Mouse (Mus musculus) spleen, adult 12 weeks (tissue): Measurements from ENCODE around the gene Sdc3.

Experiments used
- DNase-seq: peaks from one replicate; pipeline ENCODE4 v3.0.0; 2022; ENCODE audit warnings: low spot score

Gene Sdc3

DNA sequence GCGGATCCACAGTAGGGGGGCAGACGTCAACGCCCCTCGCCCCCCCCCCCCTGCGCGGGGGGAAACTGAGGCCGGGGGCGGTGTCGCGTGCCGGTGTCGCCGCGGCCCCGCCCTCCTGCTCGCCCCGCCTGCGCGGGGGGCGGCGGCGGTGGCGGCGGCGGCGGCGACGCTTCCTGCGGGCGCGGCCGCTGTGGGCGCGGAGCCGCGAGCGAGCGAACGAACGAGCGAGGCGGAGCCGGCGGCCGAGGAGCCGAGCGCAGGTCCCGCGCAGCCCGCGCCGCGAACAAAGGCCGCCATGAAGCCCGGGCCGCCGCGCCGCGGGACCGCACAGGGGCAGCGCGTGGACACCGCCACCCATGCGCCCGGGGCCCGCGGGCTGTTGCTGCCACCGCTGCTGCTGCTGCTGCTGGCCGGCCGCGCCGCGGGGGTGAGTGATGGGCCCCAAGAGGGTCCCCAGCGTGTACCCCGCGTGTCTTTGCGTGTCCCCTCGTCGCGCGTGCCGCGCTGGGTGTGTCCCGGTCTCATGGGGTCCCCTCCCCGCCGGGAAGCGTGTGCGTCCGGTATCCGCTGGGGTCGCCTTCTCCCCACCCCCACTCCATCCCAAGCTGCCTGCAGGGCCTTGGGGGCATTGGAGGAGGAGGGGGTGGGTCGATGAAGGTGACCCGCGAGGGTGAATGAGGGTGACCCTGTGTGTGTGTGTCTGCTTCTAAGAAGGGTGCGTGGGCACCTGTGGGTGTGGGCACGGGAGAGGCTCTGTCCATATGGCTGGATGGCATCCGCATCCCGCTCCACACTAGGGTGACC is at the start of gene Sdc3:
TSS of gene Sdc3 (plus strand) at position 162 of the 804 bp plus-strand sequence.
- no peak for DNase-seq

DNA sequence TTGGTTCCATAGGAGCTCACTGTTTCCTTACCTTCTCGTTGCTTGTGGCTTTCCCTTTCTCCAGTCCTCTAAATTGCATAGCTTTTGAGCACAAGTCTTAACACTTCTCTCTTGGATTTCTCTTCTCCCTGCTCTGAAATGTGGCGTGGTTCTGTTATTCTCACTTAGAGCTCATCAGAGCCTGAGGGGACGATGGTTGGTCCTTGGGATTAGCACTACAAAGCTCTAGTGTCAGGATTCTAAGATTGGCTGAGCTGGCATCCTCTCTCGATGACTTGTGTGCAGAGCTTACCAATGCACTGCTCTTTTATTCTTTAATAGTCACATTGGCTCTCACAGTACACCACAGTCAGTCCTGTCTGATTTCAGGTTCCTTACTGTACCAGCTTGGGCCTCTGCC is 48.3 kb upstream of the Sdc3 start:
- no peak for DNase-seq

DNA sequence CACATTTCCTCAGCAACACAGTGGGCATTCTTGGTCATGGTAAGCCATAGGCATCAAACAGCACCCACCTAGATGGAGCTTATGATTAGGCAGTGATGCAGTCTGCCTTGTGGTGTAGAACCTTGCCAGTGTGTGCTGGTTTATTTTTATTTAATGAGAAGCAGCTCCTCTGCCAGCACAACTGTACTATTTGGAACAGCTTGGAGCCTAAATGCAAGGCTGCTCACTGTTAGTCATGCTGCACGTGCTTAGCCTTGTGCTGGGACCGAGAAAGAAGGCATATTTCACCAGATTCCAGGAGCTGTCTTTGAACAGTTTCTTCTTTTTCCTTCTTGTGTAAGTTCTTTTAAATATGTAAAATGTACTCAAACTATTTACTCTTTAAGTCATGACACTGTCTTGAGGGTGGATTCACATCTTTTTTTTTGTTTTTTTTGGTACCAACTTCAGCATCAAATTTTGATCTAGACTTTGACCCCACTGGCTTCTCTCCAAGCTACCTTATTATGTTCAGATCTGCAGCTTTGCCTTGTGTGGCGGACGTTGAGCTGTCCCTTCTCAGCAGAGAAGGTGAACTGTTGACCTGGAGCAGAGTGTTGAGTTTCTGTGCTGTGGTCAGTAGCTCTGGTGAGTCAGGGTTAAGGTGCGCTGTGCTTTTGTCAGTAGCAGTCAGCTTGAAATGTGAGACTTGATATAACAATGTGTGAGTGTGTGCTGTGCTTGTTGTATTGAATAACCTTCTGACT is 46.6 kb upstream of the Sdc3 start:
- no peak for DNase-seq

DNA sequence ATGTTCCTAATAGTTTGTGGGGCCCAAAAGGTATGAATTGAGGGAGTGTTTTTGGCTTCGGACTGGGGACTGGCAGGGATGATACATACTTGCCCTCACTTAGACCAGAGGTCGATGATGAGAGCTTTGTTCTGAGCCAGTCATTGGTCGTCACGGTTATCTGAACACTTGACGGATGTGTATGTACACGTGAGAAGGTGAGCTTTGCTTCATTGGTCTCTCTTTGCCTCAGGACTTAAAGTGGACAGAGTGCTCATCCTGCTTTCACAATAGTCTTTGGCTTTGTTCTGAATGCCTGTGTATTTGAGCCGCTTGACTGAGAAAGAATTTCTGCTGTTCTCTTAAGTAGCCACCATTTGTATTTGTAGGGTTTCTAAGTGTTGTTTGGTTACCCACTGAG is 42.8 kb upstream of the Sdc3 start:
- no peak for DNase-seq

DNA sequence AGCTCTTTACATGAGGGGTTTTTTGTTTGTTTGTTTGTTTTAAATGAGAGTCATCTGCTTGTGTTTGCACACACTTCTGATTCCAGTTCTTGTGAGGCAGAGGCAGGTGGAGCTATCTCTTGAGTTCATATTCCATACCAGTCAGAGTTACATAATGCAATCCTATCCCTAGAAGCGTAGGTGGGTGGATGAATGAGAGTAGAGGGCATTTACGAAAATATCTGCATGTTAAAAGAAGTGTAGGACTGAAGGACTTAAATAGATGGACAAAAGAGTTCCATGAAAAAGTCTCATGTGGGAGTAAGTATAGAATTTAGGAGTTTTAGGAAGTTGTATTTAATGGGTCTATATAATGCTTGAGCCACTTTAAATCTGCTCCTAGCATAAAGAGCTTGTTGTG is 40.4 kb upstream of the Sdc3 start:
- no peak for DNase-seq

DNA sequence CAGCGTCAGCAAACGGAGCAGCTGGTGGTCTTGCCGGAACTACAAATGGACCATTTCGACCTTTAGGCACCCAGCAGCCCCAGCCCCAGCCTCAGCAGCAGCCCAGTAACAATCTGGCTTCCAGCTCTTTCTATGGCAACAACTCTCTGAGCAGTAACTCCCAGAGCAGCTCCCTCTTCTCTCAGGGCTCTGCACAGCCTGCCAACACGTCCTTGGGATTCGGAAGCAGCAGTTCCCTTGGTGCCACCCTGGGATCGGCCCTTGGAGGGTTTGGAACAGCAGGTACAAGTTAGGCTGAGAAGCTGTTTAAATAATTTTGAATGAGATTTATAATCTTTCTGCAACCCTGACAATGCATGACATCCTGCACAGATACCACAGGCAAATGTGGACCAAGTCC is 39.7 kb upstream of the Sdc3 start:
- DNase-seq: no peak

DNA sequence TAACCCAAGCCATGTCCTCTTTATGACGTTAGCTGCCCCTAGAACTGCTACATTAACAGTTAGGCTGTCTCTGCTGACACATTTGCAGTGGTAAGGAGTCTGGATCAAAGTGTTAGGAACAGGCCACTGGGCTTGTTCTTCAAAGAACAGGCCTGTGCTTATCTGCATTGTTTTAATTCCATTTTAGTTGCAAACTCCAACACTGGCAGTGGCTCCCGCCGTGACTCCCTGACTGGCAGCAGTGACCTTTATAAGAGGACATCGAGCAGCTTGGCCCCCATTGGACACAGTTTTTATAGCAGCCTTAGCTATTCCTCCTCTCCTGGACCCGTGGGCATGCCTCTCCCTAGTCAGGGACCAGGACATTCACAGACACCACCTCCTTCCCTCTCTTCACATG is 38.6 kb upstream of the Sdc3 start:
- DNase-seq: no peak

DNA sequence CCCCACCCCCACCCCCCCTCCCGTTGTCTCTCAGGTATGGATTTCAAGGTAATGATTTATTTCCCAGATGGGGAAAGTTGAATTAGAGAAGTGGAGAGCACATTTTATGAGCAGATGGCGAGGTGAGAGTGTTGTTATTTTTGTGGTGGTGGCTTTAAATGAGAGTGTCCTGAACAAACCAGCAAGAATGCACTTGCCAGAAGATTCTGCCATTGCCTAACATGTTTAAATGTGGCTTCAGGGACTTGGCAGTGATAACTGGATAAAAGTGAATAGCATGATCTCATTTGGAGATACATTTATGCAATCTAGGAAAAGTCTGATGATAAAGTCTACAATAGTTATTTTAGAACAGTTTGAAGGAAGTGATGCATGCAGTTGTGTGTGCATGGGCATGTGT is 37.6 kb upstream of the Sdc3 start:
- DNase-seq: no peak

DNA sequence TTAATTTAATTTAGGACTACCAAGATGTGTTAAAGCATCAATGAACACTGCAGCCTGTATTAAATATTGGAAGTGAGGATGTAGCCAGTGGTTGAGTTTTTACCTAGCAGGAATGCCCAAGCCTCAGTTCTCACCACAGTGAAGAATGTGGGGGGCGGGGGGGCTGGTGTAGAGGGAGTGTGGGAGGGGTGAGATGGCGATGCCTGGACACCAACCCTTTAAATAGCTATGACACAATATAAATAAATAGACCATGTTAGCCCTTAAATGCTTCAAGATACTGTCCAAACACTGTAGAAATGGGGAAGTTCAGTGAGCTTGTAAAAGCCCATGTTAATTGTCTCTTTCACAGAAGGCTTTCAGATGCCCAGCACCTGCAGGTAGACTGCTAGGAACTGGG is 32.5 kb upstream of the Sdc3 start:
- DNase-seq: no peak

DNA sequence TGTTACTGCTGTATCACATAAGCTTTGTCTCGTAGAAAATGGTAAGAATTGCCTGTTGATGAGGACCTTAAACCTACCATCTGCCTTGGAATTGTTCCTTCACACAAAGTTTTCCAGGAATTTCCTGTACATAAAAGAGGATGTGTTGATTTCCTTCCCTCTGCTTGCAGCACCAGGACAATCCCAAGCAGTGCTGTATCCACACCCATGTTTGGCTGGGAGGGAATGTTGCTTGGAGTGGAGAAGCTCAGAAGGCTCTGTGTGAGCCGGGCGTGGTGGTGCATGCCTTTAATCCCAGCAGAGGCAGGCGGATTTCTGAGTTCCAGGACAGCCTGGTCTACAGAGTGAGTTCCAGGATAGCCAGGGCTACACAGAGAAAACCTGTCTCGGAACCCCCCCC is 30.5 kb upstream of the Sdc3 start:
- no peak for DNase-seq

DNA sequence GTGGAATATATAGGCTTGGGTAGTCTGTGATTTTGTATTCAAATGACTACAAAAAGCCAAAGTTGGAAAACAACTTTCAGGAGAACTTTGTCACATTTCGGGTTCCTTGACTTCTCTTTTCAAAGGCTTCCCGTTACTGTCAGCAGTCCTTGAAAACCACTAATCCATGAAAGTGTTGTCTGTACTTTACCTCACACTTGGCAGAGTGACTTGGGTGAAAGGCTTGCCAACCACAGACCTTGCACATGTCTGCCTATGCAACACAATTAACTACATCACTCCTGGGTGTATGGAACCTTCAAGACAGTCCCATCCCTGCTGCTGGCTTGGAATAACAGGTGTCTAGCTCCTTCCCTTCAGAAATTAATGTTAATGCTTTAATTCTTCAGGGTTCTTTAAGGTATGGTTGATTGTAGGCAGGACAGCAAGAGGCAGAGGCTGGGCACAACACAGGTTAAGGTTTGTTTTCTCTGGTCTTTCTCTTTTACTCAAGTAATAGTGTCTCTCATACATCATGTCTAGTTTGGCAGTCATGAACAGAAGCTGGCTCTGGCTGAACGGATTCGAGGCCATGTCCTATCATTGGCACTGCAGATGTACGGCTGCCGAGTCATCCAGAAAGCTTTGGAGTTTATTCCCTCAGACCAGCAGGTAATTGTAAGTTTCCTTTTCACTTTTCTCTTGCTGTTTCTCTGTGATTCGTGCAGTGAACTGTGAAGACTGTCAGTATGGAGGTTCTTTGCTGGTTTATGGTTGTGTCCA is 26.8 kb upstream of the Sdc3 start:
- DNase-seq: no peak

DNA sequence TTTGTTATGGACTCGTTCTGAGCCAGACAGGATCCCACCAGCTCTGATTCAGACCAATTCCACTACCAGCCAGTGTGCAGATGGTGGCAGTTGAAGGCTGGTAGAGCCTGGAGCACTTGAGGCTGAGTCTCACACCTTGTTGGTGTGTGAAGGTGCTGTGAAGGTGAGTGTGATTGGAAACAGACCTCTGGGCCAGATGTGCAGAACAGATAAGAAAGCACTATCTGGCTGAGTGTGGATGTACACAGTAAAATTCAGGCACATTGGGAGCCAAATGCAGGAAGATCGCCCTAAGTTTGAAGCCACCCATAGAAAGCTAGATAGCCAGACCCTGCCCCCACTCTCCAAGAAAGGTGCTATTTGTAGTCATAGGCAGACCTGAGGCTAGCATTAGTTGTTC is 25.9 kb upstream of the Sdc3 start:
- no peak for DNase-seq

DNA sequence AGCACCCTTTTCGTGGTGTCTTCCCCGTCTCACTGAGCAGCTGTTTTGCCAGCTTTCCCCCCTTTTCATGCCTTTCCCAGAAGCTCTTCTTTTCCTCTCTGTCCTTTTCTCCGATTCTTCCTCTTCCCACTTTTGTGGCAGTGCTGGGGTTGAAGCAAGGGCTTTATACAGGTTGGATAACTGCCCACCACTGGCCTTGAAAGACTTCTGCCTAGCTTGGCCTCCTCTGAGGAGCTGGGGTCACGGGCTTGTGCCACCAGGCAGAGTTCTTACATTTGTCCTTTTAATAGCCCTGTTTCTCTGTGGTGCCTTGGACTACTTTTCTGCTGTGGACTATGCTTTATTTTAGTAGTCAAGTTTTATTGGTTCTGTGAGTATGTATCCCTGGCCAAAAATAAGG is 25.4 kb upstream of the Sdc3 start:
- DNase-seq: no peak

DNA sequence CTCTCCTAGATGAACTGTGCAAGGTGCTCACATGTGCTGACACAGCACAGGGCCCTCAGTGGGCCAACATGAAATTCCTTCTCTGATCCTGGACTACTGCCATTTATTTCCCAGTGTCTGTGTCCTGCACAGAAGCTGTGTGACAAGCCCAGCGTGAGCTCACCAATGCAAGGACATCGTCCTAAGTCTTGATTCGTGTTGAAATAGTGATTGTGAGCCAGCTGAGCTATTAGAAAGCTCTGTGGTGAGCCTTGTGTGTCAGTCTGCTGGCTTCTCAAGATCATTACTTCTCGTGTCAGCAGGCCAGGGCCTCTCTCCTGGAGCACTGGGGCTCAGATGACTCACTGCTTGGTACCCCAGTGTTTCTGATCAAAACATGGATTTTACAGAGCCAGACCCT is 18.4 kb upstream of the Sdc3 start:
- no peak for DNase-seq

DNA sequence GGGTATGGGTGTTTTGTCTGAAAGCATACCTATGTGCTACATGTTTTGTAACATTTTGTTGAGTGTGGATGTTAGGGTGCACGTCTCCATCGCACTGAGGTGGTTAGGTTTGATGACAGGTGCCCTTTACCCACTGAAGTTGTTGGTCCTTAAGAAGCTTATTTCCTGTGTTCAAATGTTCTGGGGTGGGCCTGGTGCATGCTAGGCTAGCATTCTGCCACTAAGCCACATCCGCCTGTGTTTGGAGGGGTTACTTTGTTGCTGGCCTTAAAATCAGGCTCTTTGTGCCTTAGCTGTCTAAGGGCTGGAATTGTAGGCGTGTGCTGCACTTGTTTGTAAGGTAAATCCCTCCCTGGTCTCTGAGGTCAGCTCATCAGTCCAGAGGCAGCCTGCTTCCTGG is 17.5 kb upstream of the Sdc3 start:
- no peak for DNase-seq

DNA sequence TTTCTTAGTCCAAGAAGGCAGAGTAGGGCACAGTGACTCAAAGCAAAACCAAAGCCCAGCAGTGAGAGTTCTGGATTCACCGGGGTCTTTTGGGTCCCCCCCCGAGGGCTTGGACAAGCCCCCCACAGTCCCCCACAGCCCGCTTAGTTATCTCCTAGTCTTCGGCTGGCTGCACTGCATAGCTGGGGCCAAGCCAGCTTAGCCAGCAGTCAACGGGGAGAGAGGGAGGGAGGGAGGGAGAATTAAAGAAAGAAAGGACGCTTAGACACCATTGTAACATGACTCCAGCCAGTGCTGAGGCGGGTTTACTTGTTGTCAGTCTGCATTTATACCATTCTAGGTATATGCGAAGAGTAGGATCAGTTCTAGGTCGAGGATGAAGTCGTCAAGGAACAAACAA is 14.7 kb upstream of the Sdc3 start:
- no peak for DNase-seq

DNA sequence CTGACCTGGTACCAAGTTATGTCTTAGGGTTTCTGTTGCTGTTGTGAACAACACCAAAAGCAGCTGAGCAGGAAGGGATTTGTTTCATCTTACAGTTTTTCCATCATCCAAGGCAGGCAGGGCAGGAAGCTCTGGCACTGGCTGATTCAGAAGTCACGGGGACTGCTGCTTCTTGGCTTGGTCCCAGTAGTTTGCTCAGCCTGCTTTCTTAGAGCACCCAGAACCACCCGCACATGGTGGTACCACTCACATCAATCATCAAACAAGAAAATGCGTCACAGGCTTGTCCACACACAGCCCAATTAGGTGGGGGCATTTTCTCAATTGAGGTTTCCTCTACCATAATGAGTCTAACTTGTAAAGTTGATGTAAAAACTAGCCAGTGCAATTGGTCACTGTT is 13.3 kb upstream of the Sdc3 start:
- DNase-seq: no peak

DNA sequence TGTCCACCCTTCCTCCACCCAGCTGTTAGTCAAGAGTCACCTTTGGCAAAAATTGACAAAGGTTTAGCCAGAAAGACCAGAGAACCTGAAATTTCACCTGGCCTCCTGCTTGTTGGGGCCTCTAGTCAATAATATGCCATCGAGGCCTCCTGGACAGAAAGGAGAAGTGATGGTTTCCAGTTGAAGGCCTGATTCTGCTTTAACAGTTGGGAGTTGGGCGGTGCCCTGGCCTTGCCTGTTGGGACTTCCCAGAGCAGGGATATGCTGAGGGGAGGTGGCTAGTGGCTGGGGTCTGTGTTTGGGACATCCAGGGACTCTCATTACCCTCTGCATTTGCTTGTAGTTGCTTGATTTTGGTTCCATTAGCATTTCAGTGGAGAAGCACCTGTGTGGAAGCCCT is 9.8 kb upstream of the Sdc3 start:
- no peak for DNase-seq

DNA sequence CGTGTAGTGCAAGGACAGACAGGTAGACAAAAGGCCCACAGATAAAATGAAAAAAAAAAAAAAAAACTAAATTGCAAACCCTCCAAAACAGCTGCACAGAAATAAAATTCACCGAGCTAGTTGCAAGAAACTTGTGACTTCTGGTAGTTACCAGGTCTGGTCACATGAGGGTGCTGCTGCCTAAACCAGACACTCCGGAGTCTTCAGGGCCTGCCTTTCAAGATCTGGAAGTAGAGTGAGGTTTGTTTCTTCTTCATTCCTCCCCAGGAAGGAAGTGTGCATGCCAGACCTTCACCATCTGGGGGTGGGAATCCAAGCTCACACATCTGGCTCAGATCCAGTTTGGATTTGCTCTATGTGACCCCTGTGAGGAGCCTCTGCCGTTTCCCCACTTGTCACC is 7.6 kb upstream of the Sdc3 start:
- DNase-seq: no peak

DNA sequence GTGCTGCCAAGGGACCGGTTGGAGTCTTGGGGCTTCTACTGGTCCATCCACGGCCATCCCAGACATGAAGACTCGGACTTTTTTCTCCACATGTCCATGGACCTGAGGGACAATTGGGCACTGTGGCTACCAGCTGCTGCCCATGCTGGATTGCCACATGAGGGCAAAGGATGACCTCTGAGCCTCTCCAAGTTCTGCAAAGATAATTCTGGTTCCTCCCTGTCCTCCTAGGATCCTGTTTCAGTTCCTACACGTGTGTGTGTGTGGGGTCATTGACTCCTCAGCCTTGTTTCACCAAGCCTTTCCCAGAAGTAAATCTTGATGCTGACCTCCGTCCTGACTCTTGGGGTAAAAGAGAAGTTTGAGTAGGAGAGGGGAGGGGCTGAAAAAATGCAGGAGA is 4.8 kb upstream of the Sdc3 start:
- DNase-seq: no peak

DNA sequence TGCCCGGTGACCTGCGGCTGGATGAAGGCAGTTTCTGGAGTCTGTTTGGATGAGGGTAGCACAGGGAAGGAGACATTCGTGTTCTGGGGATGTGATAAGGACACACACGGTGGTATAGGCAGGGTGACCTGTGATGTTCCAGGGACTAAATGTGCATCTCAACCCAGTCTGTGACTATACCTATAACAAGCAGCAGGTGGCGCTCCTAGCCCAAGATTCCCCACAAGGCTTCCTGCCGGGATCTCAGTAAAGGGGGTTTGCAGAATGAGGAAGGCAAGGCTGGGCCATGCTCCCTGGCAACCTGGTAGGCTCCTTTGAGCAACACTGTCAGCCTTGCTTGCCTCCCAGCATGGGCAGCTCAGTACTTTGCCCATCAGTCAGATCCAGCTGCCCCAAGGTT is 2.2 kb upstream of the Sdc3 start:
- DNase-seq: peak; percentile 54

DNA sequence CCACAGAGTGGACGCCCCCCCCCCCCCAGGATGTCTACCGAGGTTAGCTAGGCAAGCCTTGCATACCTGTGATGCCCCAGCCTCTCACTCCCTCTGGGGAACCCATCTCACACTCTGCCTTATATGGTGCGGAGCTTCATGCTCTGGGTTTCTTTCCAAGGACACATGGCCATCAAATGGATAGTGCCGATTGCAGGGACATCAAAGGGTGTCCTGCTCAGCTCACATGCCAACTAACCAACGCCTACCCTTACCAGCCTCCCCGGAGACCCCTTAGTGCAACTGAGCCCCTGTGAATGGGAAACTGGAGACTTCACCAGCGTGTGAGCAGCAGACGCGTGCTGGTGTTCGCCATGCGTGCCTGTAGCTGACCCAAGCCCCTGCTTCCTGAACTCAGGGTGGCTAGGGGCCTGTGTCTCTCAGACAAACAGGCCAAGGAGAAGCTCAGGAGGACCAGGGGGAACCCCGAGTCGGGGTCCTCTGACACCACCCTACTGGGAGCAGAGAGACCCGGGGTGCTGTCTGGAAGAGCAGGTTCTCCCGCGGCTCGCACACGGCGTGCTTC is 444 bp upstream of the Sdc3 start:
- no peak for DNase-seq

DNA sequence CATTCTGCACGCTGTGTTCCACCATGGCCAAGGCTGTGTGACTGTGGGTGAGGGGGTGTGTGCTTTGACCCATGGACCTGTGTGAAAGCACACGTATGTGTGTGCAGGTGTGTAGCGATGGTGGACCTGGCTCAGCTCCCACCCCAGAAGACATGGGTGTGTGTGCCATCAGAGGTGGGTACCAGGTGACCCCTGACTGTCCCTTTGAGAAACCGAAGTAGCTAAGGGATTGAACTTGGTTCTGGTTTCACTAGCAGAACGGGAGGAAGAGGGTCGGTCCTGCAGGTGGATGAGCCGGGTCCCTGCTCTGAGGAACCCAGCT is 804 bp downstream of the Sdc3 start:
- DNase-seq: no peak
